ENCODE assay signal across 8 mouse cellular contexts in genomic region chr4:41639913-41640507, GRCm38 (mm10). TPM values are rescaled to one million over a fixed set of nuclear protein-coding genes. Genes with fewer than 3 reads are reported as not detected.
DNase-seq lines count a peak whose midpoint lies in the region; ATAC-seq lines count a peak whose summit lies in the region.

Gene Enho, minus strand, starts transcription at chr4:41640324.

- WGBS in hindbrain, embryonic 15.5 days: 0% methylated on average over 72 of the region's 74 CpGs

- ATAC-seq in hindbrain, embryonic 15.5 days (ENCODE audit: low FRiP score, low read depth): peak; percentile 92

- peak within 1 kb of the TSS; percentile 94 for H3K9ac ChIP-seq in hindbrain, embryonic 15.5 days

- no peaks in the 10 kb centered on the region for H3K36me3 ChIP-seq in hindbrain, embryonic 15.5 days

- H3K4me2 ChIP-seq in hindbrain, embryonic 15.5 days: peak within 1 kb of the TSS; percentile 85

- peak within 1 kb of the TSS; percentile 78 for H3K4me3 ChIP-seq in hindbrain, embryonic 15.5 days

- H3K4me1 ChIP-seq in hindbrain, embryonic 15.5 days (replicated peaks): peaks cover 46% of the 10 kb centered on the region

- no peaks in the 10 kb centered on the region for H3K27me3 ChIP-seq in hindbrain, embryonic 15.5 days

- H3K9me3 ChIP-seq in hindbrain, embryonic 15.5 days: no peaks in the 10 kb centered on the region

- H3K27ac ChIP-seq in hindbrain, embryonic 15.5 days (replicated peaks): peak within 1 kb of the TSS; percentile 93

- peak; percentile 36 for DNase-seq in WW6 (ENCODE audit: low read depth, low spot score)
- DNase-seq in cerebellum, postnatal 4 days (ENCODE audit: low spot score in 2 of 2): peak; percentile 91 to 96
- DNase-seq in gastrocnemius, adult 18-20 months (ENCODE audit: low spot score): peak; percentile 95
- DNase-seq in left cerebral cortex, adult 11 months (ENCODE audit: low spot score): peak; percentile 90
- DNase-seq in lung, postnatal 36 days: peak; percentile 95
- DNase-seq in retina, postnatal 1 day: peak; percentile 97
- peak; percentile 96 for DNase-seq in thymus, postnatal 4 days

RNA-seq across cellular contexts. Expression of gene Enho, which starts in this region (rescaled TPM):
- 10 to 100 TPM in 1 of 2 experiments, 1 to 10 TPM in 1; 8.6 to 15.3 TPM for total RNA-seq in gastrocnemius, adult 18-20 months (2021)
- polyA plus RNA-seq in hindbrain, embryonic 15.5 days (2015; fragmentation: Nextera tagmentation; extraction: Ambion mirVana): 106 and 122 TPM in 2 replicates

Comparison
In these comparisons a context has a peak if more than half of its experiments do, and no peak if none do; other contexts are left out.
1. Peak in every context shown above with its lines: DNase-seq, ATAC-seq, H3K4me3 ChIP-seq and H3K27ac ChIP-seq.
2. DNase-seq: peak in every context shown above with its lines; median percentile 97 in retina, postnatal 1 day; 96 in thymus, postnatal 4 days; 95 in gastrocnemius, adult 18-20 months; 95 in lung, postnatal 36 days; 94 in cerebellum, postnatal 4 days; 90 in left cerebral cortex, adult 11 months; 36 in WW6.